Mouse (Mus musculus) lung, embryonic 16.5 days (tissue): ENCODE results near the gene Fmnl1. TPM values are rescaled to one million over a fixed set of nuclear protein-coding genes. Genes with fewer than 3 reads are reported as not detected.

Source experiments
- ATAC-seq: fragments of 200-750 bp; cut with Nextera tagmentation; 2 replicates; pipeline ENCODE4 v1.8.0; 2017; ENCODE audit warnings: low read depth, mild to moderate bottlenecking, moderate library complexity
- H3K27ac ChIP-seq: fragments of 300-500 bp; sonication (generic); 2 replicates; pipeline ENCODE4 v1.5.1; 2014; ENCODE audit warnings: mild to moderate bottlenecking, control low read depth, low read length
- H3K27me3 ChIP-seq: fragments of 300-500 bp; sonication (generic); 2 replicates; pipeline ENCODE4 v1.6.1; 2014; ENCODE audit warnings: low read depth, low read length, mixed read lengths; ENCODE audit not compliant: control insufficient read depth, insufficient read depth
- H3K36me3 ChIP-seq: fragments of 300-500 bp; sonication (generic); 2 replicates; pipeline ENCODE4 v1.6.1; 2014; ENCODE audit warnings: low read length; ENCODE audit not compliant: control insufficient read depth, insufficient read depth
- H3K4me1 ChIP-seq: fragments of 300-500 bp; sonication (generic); replicated peaks from 2 replicates; pipeline ENCODE4 v1.6.1; 2014; ENCODE audit warnings: low read length, mixed read lengths; ENCODE audit not compliant: control insufficient read depth, insufficient read depth
- H3K4me2 ChIP-seq: fragments of 300-500 bp; sonication (generic); 2 replicates; pipeline ENCODE4 v1.6.1; 2014; ENCODE audit warnings: low read depth, low read length, control low read depth
- H3K4me3 ChIP-seq: fragments of 300-500 bp; sonication (generic); 2 replicates; pipeline ENCODE4 v1.5.1; 2014; ENCODE audit warnings: mild to moderate bottlenecking, low read length, control low read depth
- H3K9ac ChIP-seq: fragments of 300-500 bp; sonication (generic); 2 replicates; pipeline ENCODE4 v1.6.1; 2014; ENCODE audit warnings: low read length, control low read depth
- H3K9me3 ChIP-seq: fragments of 300-500 bp; sonication (generic); 2 replicates; pipeline ENCODE4 v1.6.1; 2016; ENCODE audit warnings: low read length; ENCODE audit not compliant: control insufficient read depth
- WGBS: fragments of 180-500 bp; shearing (Covaris S2); extraction: QIAGEN DNeasy Blood & Tissue Kit; methylation state at CpG from one replicate; pipeline ENCODE4 v1.1.7; 2014; 5-methylcytosine and 5-hydroxymethylcytosine counted together
- polyA plus RNA-seq: library from polyadenylated mRNA; unstranded; fragments of >200 nt; fragmentation: Nextera tagmentation; extraction: Ambion mirVana; gene quantifications from 2 replicates; pipeline ENCODE4 v1.2.1, GENCODE M21; 2015

Fmnl1 gene
- 2.9 and 3.0 TPM in 2 replicates for polyA plus RNA-seq

- 1% methylated on average over 55 of the region's 84 CpGs for WGBS
These were observed at the start of gene Fmnl1 for GRCm38 (mm10) chr11:103170494-103171285. TSS of gene Fmnl1 (plus strand) at chr11:103171107.

GRCm38 (mm10) chr11:103131701-103132575, 39.0 kb upstream of the Fmnl1 start, which contains the start of gene Hexim2:
TSS of gene Hexim2 (plus strand) at chr11:103132429.
- Histone ChIP-seq H3K27ac (peak within 1 kb of the TSS; percentile 99), H3K9ac (peak within 1 kb of the TSS; percentile 100), H3K4me3 (peak within 1 kb of the TSS; percentile 97), H3K4me1 (peaks cover 19% of the 10 kb centered on the region), H3K27me3 (no peaks in the 10 kb centered on the region), H3K36me3 (no peaks in the 10 kb centered on the region), H3K9me3 (no peaks in the 10 kb centered on the region), H3K4me2 (peak within 1 kb of the TSS; percentile 71)
- ATAC-seq = peak; percentile 57
- WGBS = under 1% methylated on average over 39 of the region's 39 CpGs

More at GRCm38 (mm10) chr11:103170494-103171285, at the start of gene Fmnl1:
- H3K36me3 ChIP-seq = no peaks in the 10 kb centered on the region
- H3K27me3 ChIP-seq = peaks cover 25% of the 10 kb centered on the region
- H3K27ac ChIP-seq = no peak within 1 kb of the TSS
- H3K4me1 ChIP-seq = peaks cover 7% of the 10 kb centered on the region
- peak within 1 kb of the TSS; percentile 63 for H3K9ac ChIP-seq
- no peaks in the 10 kb centered on the region for H3K9me3 ChIP-seq
- H3K4me3 ChIP-seq = peak within 1 kb of the TSS; percentile 61
- peak within 1 kb of the TSS; percentile 98 for H3K4me2 ChIP-seq
- peak; percentile 70; the same call in 1 of the 2 replicates for ATAC-seq

- Histone ChIP-seq H3K27me3 (no peaks in the 10 kb centered on the region), H3K4me2 (peak overlapping the region; percentile 71), H3K27ac (peak overlapping the region; percentile 99), H3K4me1 (peaks cover 19% of the 10 kb centered on the region), H3K9me3 (no peaks in the 10 kb centered on the region), H3K4me3 (peak overlapping the region; percentile 97), H3K9ac (peak overlapping the region; percentile 100), H3K36me3 (no peaks in the 10 kb centered on the region)
- peak; percentile 96 for ATAC-seq
- 0% methylated on average over 52 of the region's 58 CpGs for WGBS
These were observed 38.1 kb upstream of the Fmnl1 start for GRCm38 (mm10) chr11:103132576-103133455.

- peak overlapping the region; percentile 29 for H3K4me3 ChIP-seq
- peaks cover 19% of the 10 kb centered on the region for H3K4me1 ChIP-seq
- no peaks in the 10 kb centered on the region for H3K9me3 ChIP-seq
- peak overlapping the region; percentile 52 for H3K4me2 ChIP-seq
- H3K27me3 ChIP-seq = no peaks in the 10 kb centered on the region
- peak overlapping the region; percentile 54 for H3K27ac ChIP-seq
- ATAC-seq = no peak
- peak overlapping the region; percentile 60 for H3K9ac ChIP-seq
- peaks cover 4% of the 10 kb centered on the region; the same call in 1 of the 2 replicates for H3K36me3 ChIP-seq
- 42% methylated on average over 6 of the region's 6 CpGs for WGBS
These were observed 37.3 kb upstream of the Fmnl1 start for GRCm38 (mm10) chr11:103133456-103134185.

GRCm38 (mm10) chr11:103134221-103134620, 36.7 kb upstream of the Fmnl1 start:
- Histone ChIP-seq H3K27ac (no peak overlapping the region), H3K4me2 (no peak overlapping the region), H3K4me3 (no peak overlapping the region), H3K36me3 (peaks cover 8% of the 10 kb centered on the region; the same call in 1 of the 2 replicates), H3K27me3 (no peaks in the 10 kb centered on the region), H3K9ac (peak overlapping the region; percentile 60; the same call in 1 of the 2 replicates), H3K4me1 (peaks cover 19% of the 10 kb centered on the region), H3K9me3 (no peaks in the 10 kb centered on the region)
- WGBS = 68% methylated on average over 3 of the region's 3 CpGs
- no peak for ATAC-seq

GRCm38 (mm10) chr11:103136039-103136577, 34.8 kb upstream of the Fmnl1 start:
- Histone ChIP-seq H3K27me3 (no peaks in the 10 kb centered on the region), H3K4me3 (no peak overlapping the region), H3K9me3 (no peaks in the 10 kb centered on the region), H3K4me1 (peaks cover 19% of the 10 kb centered on the region), H3K4me2 (no peak overlapping the region), H3K9ac (no peak overlapping the region), H3K36me3 (peaks cover 8% of the 10 kb centered on the region; the same call in 1 of the 2 replicates), H3K27ac (no peak overlapping the region)
- no peak for ATAC-seq
- WGBS = 72% methylated on average over 8 of the region's 8 CpGs

GRCm38 (mm10) chr11:103139951-103140762, 30.8 kb upstream of the Fmnl1 start:
- Histone ChIP-seq H3K4me3 (no peak overlapping the region), H3K4me2 (no peak overlapping the region), H3K4me1 (peaks cover 30% of the 10 kb centered on the region), H3K27me3 (no peaks in the 10 kb centered on the region), H3K9me3 (no peaks in the 10 kb centered on the region), H3K36me3 (peaks cover 8% of the 10 kb centered on the region; the same call in 1 of the 2 replicates), H3K27ac (peak overlapping the region; percentile 95), H3K9ac (no peak overlapping the region)
- ATAC-seq = no peak
- 79% methylated on average over 14 of the region's 14 CpGs for WGBS
